11 mouse cellular contexts compared by ENCODE assay signal in the genomic region with DNA sequence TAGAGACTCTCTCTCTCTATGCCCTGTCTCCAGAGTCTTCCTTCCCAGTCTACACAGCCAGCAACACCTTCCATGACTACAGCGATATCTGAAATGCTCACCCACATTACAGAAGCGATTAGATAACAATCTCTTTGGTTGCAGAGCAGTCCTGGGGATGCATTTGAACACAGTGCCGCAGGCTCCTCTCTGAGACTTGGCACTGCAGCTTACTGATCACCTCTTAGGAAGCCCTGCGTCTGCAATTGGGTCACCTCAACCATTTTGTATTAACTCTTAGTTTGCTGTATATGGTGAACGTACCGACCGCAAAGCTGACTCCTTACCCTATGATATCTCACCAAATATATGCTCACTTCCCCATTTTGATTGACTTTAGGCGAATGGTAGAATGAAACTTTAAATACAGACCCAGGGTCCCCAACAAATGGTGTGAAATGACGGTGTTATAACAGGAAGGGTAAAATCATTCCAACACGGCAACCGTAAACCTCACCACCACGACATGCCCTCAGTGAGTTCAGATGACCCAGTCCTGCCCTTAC. TPM values are rescaled to one million over a fixed set of nuclear protein-coding genes. Genes with fewer than 3 reads are reported as not detected.
DNase-seq lines count a peak whose midpoint lies in the region; ATAC-seq and TF ChIP-seq lines count a peak whose summit lies in the region.
"Had no signal": no experiment of that assay in that cellular context is flagged by ENCODE, and none has a peak within 500 bp of the region (broad histone marks: within the 10 kb centered on the region; RNA-seq: fewer than 3 reads in every experiment).

No protein-coding gene starts in this region.

- peak overlapping the region; percentile 31 for H3K4me3 ChIP-seq in heart, embryonic 13.5 days
- peak overlapping the region; percentile 27 for H3K4me3 ChIP-seq in lung, embryonic 14.5 days (ENCODE audit: low read depth, low read length)
- peak overlapping the region; percentile 17; the same call in 1 of the 2 replicates for H3K4me3 ChIP-seq in stomach, embryonic 14.5 days (ENCODE audit: low read depth, low read length)
- H3K4me3 ChIP-seq: midbrain, embryonic 10.5 days had no signal

- 0 out of 2 replicates have a peak, but pooled peaks cover 8% of the 10 kb centered on the region for H3K27me3 ChIP-seq in heart, embryonic 13.5 days (replicated peaks)
- no peaks in the 10 kb centered on the region for H3K27me3 ChIP-seq in lung, embryonic 14.5 days (ENCODE audit: insufficient read depth, low read length)
- H3K27me3 ChIP-seq in stomach, embryonic 14.5 days (ENCODE audit: control insufficient read depth, insufficient read depth, low read length) = no peaks in the 10 kb centered on the region

- no peaks in the 10 kb centered on the region for H3K36me3 ChIP-seq in heart, embryonic 13.5 days
- H3K36me3 ChIP-seq in lung, embryonic 14.5 days (ENCODE audit: insufficient read depth) = no peaks in the 10 kb centered on the region
- H3K36me3 ChIP-seq in stomach, embryonic 14.5 days (ENCODE audit: control insufficient read depth, insufficient read depth, low read length) = no peaks in the 10 kb centered on the region
- H3K36me3 ChIP-seq: midbrain, embryonic 10.5 days had no signal

- peak overlapping the region; percentile 50 for H3K4me2 ChIP-seq in heart, embryonic 13.5 days
- H3K4me2 ChIP-seq in lung, embryonic 14.5 days = peak overlapping the region; percentile 52
- H3K4me2 ChIP-seq in stomach, embryonic 14.5 days (replicated peaks; ENCODE audit: low read depth, low read length) = peak overlapping the region; percentile 25; the same call in 1 of the 2 replicates

- no peak overlapping the region for H3K9ac ChIP-seq in heart, embryonic 13.5 days
- H3K9ac ChIP-seq in lung, embryonic 14.5 days = peak overlapping the region; percentile 30
- no peak overlapping the region for H3K9ac ChIP-seq in stomach, embryonic 14.5 days (replicated peaks; ENCODE audit: low read depth, low read length)

- H3K27ac ChIP-seq in heart, embryonic 13.5 days (replicated peaks) = no peak overlapping the region
- H3K27ac ChIP-seq in lung, embryonic 14.5 days (ENCODE audit: low read depth) = peak overlapping the region; percentile 48; the same call in 1 of the 2 replicates
- no peak overlapping the region for H3K27ac ChIP-seq in stomach, embryonic 14.5 days (ENCODE audit: low read length)
- H3K27ac ChIP-seq: midbrain, embryonic 10.5 days had no signal

- peaks cover 12% of the 10 kb centered on the region for H3K4me1 ChIP-seq in heart, embryonic 13.5 days
- no peaks in the 10 kb centered on the region for H3K4me1 ChIP-seq in lung, embryonic 14.5 days (ENCODE audit: insufficient read depth)
- no peaks in the 10 kb centered on the region for H3K4me1 ChIP-seq in stomach, embryonic 14.5 days (ENCODE audit: control insufficient read depth, insufficient read depth, low read length)
- H3K4me1 ChIP-seq: midbrain, embryonic 10.5 days had no signal

- TF ChIP-seq CTCF in lung, embryonic 14.5 days (IDR thresholded peaks at IDR 0.05; ENCODE audit: low read depth) = no peak

- H3K9me3 ChIP-seq in heart, embryonic 13.5 days = no peaks in the 10 kb centered on the region
- no peaks in the 10 kb centered on the region for H3K9me3 ChIP-seq in lung, embryonic 14.5 days (ENCODE audit: low read depth, low read length)
- no peaks in the 10 kb centered on the region for H3K9me3 ChIP-seq in stomach, embryonic 14.5 days (ENCODE audit: control insufficient read depth, low read depth, low read length)
- H3K9me3 ChIP-seq: midbrain, embryonic 10.5 days had no signal

- WGBS in heart, embryonic 13.5 days = 76% methylated on average over 12 of the region's 12 CpGs
- 73% methylated on average over 12 of the region's 12 CpGs for WGBS in lung, embryonic 14.5 days
- WGBS in stomach, embryonic 14.5 days = 79% methylated on average over 12 of the region's 12 CpGs

- ATAC-seq in heart, embryonic 13.5 days (ENCODE audit: extremely low read depth, insufficient number of reproducible peaks, low FRiP score, low TSS enrichment) = no peak
- no peak for ATAC-seq in lung, embryonic 14.5 days (ENCODE audit: insufficient read depth)
- peak; percentile 3 to 13; a peak in 1 of 4 replicates for ATAC-seq in hematopoietic stem cell, adult 5-6 weeks (replicated peaks in 1 of 2; ENCODE audit: insufficient read depth in 1 of 2, low FRiP score in 2 of 2, low TSS enrichment in 1 of 2, low read depth in 1 of 2, poor library complexity in 2 of 2, severe bottlenecking in 2 of 2)
- no peak for ATAC-seq in stomach, embryonic 14.5 days (ENCODE audit: insufficient number of reproducible peaks, insufficient read depth, low FRiP score, low read depth)

- DNase-seq in heart, adult 9 months (ENCODE audit: low spot score in 2 of 2) = no peak
- DNase-seq in lung, embryonic 14.5 days = no peak
- DNase-seq in lung, postnatal 25 days (ENCODE audit: low spot score) = no peak
- no peak for DNase-seq in cerebellum, postnatal 10 days
- DNase-seq in right cerebral cortex, postnatal 14 days = no peak
- DNase-seq: gastrocnemius, postnatal 25 days; thymus, postnatal 14 days had no signal

RNA-seq across cellular contexts. Expression of gene Pnrc1, which starts 0.8 kb away (rescaled TPM):
- 72.8 and 80.0 TPM in 2 replicates for polyA plus RNA-seq in heart, embryonic 13.5 days (2015; fragmentation: Nextera tagmentation; extraction: Ambion mirVana)
- polyA plus RNA-seq in lung, embryonic 14.5 days (2014; fragmentation: Nextera tagmentation; extraction: Ambion mirVana) = 123 and 127 TPM in 2 replicates
- total RNA-seq in hematopoietic stem cell, adult 5-6 weeks (2017) = 345 and 386 TPM in 2 replicates
- polyA plus RNA-seq in stomach, embryonic 14.5 days (2014; fragmentation: Nextera tagmentation; extraction: Ambion mirVana) = 112 and 121 TPM in 2 replicates

RNA-seq across cellular contexts. Expression of gene Rngtt, which starts 20.9 kb away (rescaled TPM):
- polyA plus RNA-seq in heart, embryonic 13.5 days (2015; fragmentation: Nextera tagmentation; extraction: Ambion mirVana) = 14.9 and 15.9 TPM in 2 replicates
- polyA plus RNA-seq in lung, embryonic 14.5 days (2014; fragmentation: Nextera tagmentation; extraction: Ambion mirVana) = 23.9 and 27.4 TPM in 2 replicates
- total RNA-seq in hematopoietic stem cell, adult 5-6 weeks (2017) = 44.5 and 54.0 TPM in 2 replicates
- polyA plus RNA-seq in stomach, embryonic 14.5 days (2014; fragmentation: Nextera tagmentation; extraction: Ambion mirVana) = 27.4 and 28.0 TPM in 2 replicates

Comparison
In these comparisons a context has a peak if more than half of its experiments do, and no peak if none do; other contexts are left out.
1. ATAC-seq: peak in hematopoietic stem cell, adult 5-6 weeks (2 of 2); none in heart, embryonic 13.5 days (single experiment), lung, embryonic 14.5 days (single experiment) and stomach, embryonic 14.5 days (single experiment).
2. Peak in every context shown above with its lines, with median percentiles within 50 percentile points of each other: H3K4me2 ChIP-seq and H3K4me3 ChIP-seq.